Mouse (Mus musculus): ENCODE data around the gene Pop7. TPM values are rescaled to one million over a fixed set of nuclear protein-coding genes. Genes with fewer than 3 reads are reported as not detected.
A peak's percentile ranks its signal among the peaks of the same experiment; 100 is the strongest.

Pop7 gene
- polyA plus RNA-seq (2016; fragmentation: Nextera tagmentation; extraction: Ambion mirVana) = 48.4 and 55.3 TPM in 2 replicates

DNA sequence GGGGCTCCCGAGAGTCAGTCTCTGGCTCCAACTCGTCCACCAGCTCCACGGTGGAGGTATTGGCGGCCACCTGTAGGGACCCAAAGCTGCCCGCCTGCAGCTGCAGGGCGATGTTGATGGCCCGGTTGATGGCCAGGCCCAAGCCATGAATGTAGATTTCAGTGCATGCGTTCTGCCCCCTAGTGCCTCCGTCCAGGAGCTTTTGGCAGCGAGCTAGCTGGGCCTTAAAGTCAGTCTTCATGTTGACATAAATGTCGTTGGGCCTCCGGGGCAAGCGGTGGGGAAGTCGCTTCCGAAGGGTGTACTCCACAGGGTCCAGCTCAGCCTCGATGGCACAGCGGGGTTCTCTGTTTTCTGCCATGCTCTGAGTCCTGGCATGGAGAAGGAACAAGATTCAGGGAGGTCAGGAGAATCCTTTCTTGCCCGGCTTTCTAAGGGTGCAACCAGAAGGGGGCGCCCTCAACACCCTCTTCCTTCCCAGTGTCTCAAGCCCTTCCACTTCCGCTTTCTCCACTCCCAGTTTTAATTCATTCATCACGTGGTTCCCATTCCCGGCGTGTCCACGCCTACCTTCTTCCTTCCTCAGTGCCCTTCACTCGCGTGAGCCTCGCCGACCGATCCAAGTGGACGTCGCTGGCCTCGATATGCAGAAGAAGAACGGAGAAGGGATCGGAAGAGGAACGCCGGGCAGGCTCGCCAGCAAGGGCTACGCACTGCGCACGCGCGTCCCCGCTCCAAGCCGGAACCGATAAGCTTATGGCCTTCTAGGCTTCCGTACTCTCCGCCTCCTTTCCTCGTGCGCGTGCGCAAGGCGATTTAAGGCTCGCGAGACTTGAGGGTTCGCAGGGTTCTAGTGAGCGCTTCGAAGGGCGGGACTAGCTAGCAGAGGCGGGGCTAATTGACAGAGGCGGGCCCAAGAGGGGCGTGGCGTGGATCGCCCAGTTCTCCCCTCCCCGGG lies at the start of gene Pop7:
Pop7 (minus strand) TSS at position 810 of the 958 bp plus-strand sequence.
- peaks cover 15% of the 10 kb centered on the region for H3K36me3 ChIP-seq
- H3K4me3 ChIP-seq = peak within 1 kb of the TSS; percentile 76
- peak within 1 kb of the TSS; percentile 89 for H3K9ac ChIP-seq
- no peaks in the 10 kb centered on the region for H3K9me3 ChIP-seq (replicated peaks)
- H3K27me3 ChIP-seq (replicated peaks) = no peaks in the 10 kb centered on the region
- H3K4me2 ChIP-seq = peak within 1 kb of the TSS; percentile 90
- peaks cover 30% of the 10 kb centered on the region for H3K4me1 ChIP-seq
- H3K27ac ChIP-seq = peak within 1 kb of the TSS; percentile 93
- 2% methylated on average over 64 of the region's 64 CpGs for WGBS (ENCODE audit: insufficient replicate concordance)
- ATAC-seq = peak; percentile 93

DNA sequence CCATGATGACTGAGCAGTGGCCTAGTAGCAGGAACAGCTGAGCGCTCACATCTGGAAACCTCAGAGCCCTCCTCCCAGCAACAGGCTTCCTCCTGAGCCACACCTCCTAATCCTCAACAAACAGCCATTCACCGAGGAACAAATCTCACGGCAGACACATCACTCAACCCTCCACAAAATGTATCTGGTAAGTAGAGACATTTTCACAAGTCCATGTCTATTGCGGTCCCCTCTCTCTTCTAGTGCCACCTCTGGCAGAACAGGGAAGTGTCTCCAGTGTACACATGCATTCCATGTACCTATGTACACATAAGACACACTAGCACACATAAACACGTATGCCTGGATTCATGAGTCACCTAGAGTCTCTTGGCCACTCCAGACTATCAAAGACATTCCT lies 48.8 kb upstream of the Pop7 start:
- H3K27ac ChIP-seq = no peak overlapping the region
- no peak overlapping the region for H3K4me2 ChIP-seq
- WGBS (ENCODE audit: insufficient replicate concordance) = 63% methylated on average over 5 of the region's 5 CpGs
- H3K9ac ChIP-seq = no peak overlapping the region
- no peaks in the 10 kb centered on the region for H3K9me3 ChIP-seq (replicated peaks)
- peaks cover 7% of the 10 kb centered on the region for H3K4me1 ChIP-seq
- ATAC-seq = no peak
- peaks cover 67% of the 10 kb centered on the region for H3K27me3 ChIP-seq (replicated peaks)
- H3K4me3 ChIP-seq = no peak overlapping the region
- H3K36me3 ChIP-seq = no peaks in the 10 kb centered on the region

DNA sequence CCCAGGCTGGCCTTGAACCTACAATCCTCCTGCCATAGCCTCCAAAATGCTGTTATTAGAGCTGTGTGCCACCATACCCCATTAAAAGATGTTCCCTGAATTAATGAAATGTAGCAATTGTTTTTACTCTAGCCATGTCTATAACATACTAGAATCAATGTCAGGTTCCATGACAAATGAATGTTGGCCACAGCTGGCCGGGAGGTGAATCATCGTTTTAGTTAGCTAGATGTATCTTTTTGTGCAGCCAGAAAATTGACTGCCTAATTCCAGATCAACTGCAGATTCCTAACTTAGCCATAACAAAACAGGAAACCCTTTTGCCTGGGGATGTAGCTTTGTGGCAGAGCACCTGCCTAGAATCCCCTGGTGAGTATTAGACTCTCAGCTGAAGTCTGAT lies 47.5 kb upstream of the Pop7 start:
- no peak for ATAC-seq
- Histone ChIP-seq H3K27me3 (replicated peaks) (peaks cover 59% of the 10 kb centered on the region), H3K4me3 (no peak overlapping the region), H3K9ac (no peak overlapping the region), H3K9me3 (replicated peaks) (no peaks in the 10 kb centered on the region), H3K36me3 (no peaks in the 10 kb centered on the region), H3K4me1 (peaks cover 7% of the 10 kb centered on the region), H3K27ac (no peak overlapping the region), H3K4me2 (no peak overlapping the region)
- 71% methylated on average over 2 of the region's 2 CpGs for WGBS (ENCODE audit: insufficient replicate concordance)

GRCm38 (mm10) chr5:137545596-137545995 lies 43.3 kb upstream of the Pop7 start:
- Histone ChIP-seq H3K9ac (no peak overlapping the region), H3K4me1 (no peaks in the 10 kb centered on the region), H3K4me3 (no peak overlapping the region), H3K27ac (no peak overlapping the region), H3K4me2 (no peak overlapping the region), H3K27me3 (replicated peaks) (peaks cover 19% of the 10 kb centered on the region), H3K36me3 (no peaks in the 10 kb centered on the region), H3K9me3 (replicated peaks) (no peaks in the 10 kb centered on the region)
- 64% methylated on average over 4 of the region's 4 CpGs for WGBS (ENCODE audit: insufficient replicate concordance)
- no peak for ATAC-seq

DNA sequence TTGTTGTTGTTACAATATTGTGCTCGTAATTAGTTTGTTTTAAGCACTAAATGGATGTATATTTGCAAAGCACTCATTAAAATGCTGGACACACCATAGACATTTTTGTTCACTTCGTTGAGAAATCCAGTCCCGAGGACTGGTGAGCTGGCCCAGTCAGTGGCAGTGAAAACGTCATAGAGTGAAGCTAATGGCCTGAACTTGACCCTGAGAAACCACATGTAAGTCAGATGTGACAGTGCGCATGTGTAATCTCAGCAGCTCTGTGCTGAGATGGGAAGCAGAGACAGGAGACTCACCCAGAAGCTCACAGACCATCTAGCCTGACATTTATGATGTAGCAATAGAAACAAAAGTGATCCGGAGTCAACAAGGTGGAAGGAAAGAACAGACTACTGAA lies 42.6 kb upstream of the Pop7 start:
- no peaks in the 10 kb centered on the region for H3K36me3 ChIP-seq
- no peak overlapping the region for H3K4me3 ChIP-seq
- no peak for ATAC-seq
- H3K9ac ChIP-seq = no peak overlapping the region
- H3K9me3 ChIP-seq (replicated peaks) = no peaks in the 10 kb centered on the region
- WGBS (ENCODE audit: insufficient replicate concordance) = 60% methylated on average over 6 of the region's 6 CpGs
- peaks cover 14% of the 10 kb centered on the region for H3K27me3 ChIP-seq (replicated peaks)
- no peaks in the 10 kb centered on the region for H3K4me1 ChIP-seq
- H3K27ac ChIP-seq = no peak overlapping the region
- no peak overlapping the region for H3K4me2 ChIP-seq

DNA sequence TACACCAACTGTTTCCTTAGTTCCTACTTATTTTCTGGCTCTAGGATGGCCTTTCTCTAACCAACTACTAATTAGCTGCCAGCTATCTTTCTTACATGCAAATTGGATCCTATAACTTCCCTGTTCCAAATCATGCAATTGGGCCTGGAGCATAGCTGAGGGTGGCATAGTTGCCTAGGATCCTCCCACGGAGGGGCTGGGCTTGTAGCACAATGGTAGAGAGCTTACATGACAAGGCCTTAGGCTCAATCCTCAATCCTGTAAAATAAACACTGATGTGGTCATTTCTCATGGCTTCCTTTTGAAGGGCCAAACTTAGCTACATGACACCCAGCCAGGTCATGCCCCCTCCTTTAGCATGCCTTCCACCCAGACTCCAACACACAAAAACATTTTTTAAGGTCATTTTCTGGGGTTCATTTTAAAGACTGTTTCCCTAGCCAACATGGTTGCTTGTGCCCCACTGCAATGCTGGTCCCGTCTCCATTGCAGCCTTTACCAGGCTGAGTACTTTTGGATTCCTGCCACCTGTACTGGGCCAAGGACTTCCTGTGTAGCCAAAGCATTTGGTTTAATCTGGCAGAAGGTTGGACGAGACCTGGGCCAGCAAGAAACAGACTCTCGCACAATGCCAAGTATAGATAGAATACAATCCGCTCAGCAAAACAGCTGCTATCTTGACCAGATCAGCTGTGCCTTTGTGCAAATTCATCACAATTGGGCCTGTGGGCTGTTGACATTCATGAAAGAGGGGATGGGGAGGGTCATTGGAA lies 39.6 kb upstream of the Pop7 start:
- 61% methylated on average over 5 of the region's 5 CpGs for WGBS (ENCODE audit: insufficient replicate concordance)

GRCm38 (mm10) chr5:137540991-137541390 lies 38.7 kb upstream of the Pop7 start:
- Histone ChIP-seq H3K36me3 (no peaks in the 10 kb centered on the region), H3K4me3 (no peak overlapping the region), H3K4me1 (no peaks in the 10 kb centered on the region), H3K9ac (no peak overlapping the region), H3K27me3 (replicated peaks) (peaks cover 15% of the 10 kb centered on the region), H3K9me3 (replicated peaks) (no peaks in the 10 kb centered on the region), H3K4me2 (no peak overlapping the region), H3K27ac (no peak overlapping the region)
- ATAC-seq = no peak
- 52% methylated on average over 6 of the region's 6 CpGs for WGBS (ENCODE audit: insufficient replicate concordance)

More for the DNA sequence above, 39.6 kb upstream of the Pop7 start:
- no peak overlapping the region for H3K27ac ChIP-seq
- no peaks in the 10 kb centered on the region for H3K36me3 ChIP-seq
- no peak overlapping the region for H3K4me3 ChIP-seq
- no peak overlapping the region for H3K9ac ChIP-seq
- H3K4me2 ChIP-seq = no peak overlapping the region
- no peak for ATAC-seq
- no peaks in the 10 kb centered on the region for H3K9me3 ChIP-seq (replicated peaks)
- peaks cover 8% of the 10 kb centered on the region for H3K27me3 ChIP-seq (replicated peaks)
- no peaks in the 10 kb centered on the region for H3K4me1 ChIP-seq

- Histone ChIP-seq H3K4me1 (no peaks in the 10 kb centered on the region), H3K27me3 (replicated peaks) (0 out of 2 replicates have a peak, but pooled peaks cover 12% of the 10 kb centered on the region), H3K4me2 (no peak overlapping the region), H3K4me3 (no peak overlapping the region), H3K9ac (no peak overlapping the region), H3K9me3 (replicated peaks) (no peaks in the 10 kb centered on the region), H3K27ac (no peak overlapping the region), H3K36me3 (no peaks in the 10 kb centered on the region)
- 62% methylated on average over 7 of the region's 7 CpGs for WGBS (ENCODE audit: insufficient replicate concordance)
- ATAC-seq = no peak
These were observed 37.0 kb upstream of the Pop7 start for GRCm38 (mm10) chr5:137539291-137539801.

DNA sequence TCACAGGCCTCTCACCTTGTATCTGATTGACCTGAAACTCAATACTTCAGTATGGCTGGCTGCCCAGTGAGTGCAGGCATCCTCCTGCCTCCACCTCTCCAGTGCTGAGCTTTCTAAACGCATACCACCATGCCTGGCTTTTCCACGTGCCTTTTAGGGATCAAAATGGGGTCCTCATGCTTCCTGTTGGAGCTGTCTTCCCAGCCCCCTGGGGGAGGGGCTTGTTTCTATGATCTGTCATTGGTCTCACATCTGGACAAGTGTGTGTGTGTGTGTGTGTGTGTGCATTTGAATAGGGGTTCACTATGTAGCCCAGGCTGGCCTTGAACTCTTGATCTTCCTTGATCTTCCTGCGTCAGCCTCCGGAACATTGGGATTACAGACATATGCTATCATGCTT lies 35.1 kb upstream of the Pop7 start:
- Histone ChIP-seq H3K4me3 (no peak overlapping the region), H3K4me2 (no peak overlapping the region), H3K27me3 (replicated peaks) (0 out of 2 replicates have a peak, but pooled peaks cover 12% of the 10 kb centered on the region), H3K27ac (no peak overlapping the region), H3K9me3 (replicated peaks) (no peaks in the 10 kb centered on the region), H3K36me3 (no peaks in the 10 kb centered on the region), H3K4me1 (peaks cover 7% of the 10 kb centered on the region), H3K9ac (no peak overlapping the region)
- ATAC-seq = no peak
- 45% methylated on average over 4 of the region's 4 CpGs for WGBS (ENCODE audit: insufficient replicate concordance)

- Histone ChIP-seq H3K36me3 (peaks cover 4% of the 10 kb centered on the region), H3K9me3 (replicated peaks) (no peaks in the 10 kb centered on the region), H3K4me2 (no peak overlapping the region), H3K27me3 (replicated peaks) (0 out of 2 replicates have a peak, but pooled peaks cover 12% of the 10 kb centered on the region), H3K27ac (no peak overlapping the region), H3K9ac (no peak overlapping the region), H3K4me1 (peaks cover 27% of the 10 kb centered on the region), H3K4me3 (no peak overlapping the region)
- ATAC-seq = no peak
- 54% methylated on average over 9 of the region's 9 CpGs for WGBS (ENCODE audit: insufficient replicate concordance)
These were observed 33.0 kb upstream of the Pop7 start for GRCm38 (mm10) chr5:137535318-137535717.

- no peak overlapping the region for H3K9ac ChIP-seq
- ATAC-seq = no peak
- H3K4me3 ChIP-seq = no peak overlapping the region
- H3K4me1 ChIP-seq = peaks cover 32% of the 10 kb centered on the region
- no peak overlapping the region for H3K4me2 ChIP-seq
- no peak overlapping the region for H3K27ac ChIP-seq
- peaks cover 9% of the 10 kb centered on the region for H3K36me3 ChIP-seq
- 0 out of 2 replicates have a peak, but pooled peaks cover 12% of the 10 kb centered on the region for H3K27me3 ChIP-seq (replicated peaks)
- 82% methylated on average over 3 of the region's 3 CpGs for WGBS (ENCODE audit: insufficient replicate concordance)
- H3K9me3 ChIP-seq (replicated peaks) = no peaks in the 10 kb centered on the region
These were observed 32.4 kb upstream of the Pop7 start for GRCm38 (mm10) chr5:137534762-137535161.

Measured in liver, embryonic 12.5 days (tissue).